Mouse (Mus musculus) left cerebral cortex, adult 18-20 months (tissue): ENCODE data around the gene Frs2. TPM values are rescaled to one million over a fixed set of nuclear protein-coding genes. Genes with fewer than 3 reads are reported as not detected.
A peak's percentile ranks its signal among the peaks of the same experiment; 100 is the strongest.
"Not testable (repeated sequence)": the region's sequence is repeated elsewhere in the genome, so short reads cannot be mapped to it uniquely, and the experiment has no call there.

Experiments
- DNase-seq, 2 experiments: peaks; one replicate each; pipeline ENCODE4 v3.0.0; 2021 to 2022; ENCODE audit warnings: low spot score in 2 of 2, mixed read lengths in 1 of 2
- total RNA-seq, 2 experiments: library from RNA; stranded (reverse); gene quantifications; 2 replicates each; pipeline ENCODE4 v1.2.3; 2021

The Frs2 gene
- total RNA-seq, 2 experiments from 2014 or later, result 34.9 to 36.5 TPM

DNA sequence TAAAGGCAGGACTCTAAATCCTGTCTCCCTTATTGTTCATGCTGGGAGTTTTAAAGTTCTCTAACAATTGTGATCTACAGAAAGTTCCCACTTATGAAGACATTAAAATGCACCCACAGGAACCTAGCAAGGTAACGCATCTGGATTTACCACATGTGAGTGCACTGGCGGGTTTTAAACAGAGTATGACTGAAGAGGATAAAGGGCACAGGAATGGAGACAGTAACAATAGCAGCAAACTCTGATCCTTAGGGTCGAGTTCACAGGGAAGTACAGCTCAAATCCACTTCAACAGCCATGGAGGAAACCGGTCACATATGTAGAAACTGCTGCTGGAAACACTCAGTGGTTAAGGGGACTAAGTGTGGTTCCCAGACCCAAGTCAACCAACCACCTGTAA is 99.1 kb downstream of the Frs2 start:
- DNase-seq, result no peak

DNA sequence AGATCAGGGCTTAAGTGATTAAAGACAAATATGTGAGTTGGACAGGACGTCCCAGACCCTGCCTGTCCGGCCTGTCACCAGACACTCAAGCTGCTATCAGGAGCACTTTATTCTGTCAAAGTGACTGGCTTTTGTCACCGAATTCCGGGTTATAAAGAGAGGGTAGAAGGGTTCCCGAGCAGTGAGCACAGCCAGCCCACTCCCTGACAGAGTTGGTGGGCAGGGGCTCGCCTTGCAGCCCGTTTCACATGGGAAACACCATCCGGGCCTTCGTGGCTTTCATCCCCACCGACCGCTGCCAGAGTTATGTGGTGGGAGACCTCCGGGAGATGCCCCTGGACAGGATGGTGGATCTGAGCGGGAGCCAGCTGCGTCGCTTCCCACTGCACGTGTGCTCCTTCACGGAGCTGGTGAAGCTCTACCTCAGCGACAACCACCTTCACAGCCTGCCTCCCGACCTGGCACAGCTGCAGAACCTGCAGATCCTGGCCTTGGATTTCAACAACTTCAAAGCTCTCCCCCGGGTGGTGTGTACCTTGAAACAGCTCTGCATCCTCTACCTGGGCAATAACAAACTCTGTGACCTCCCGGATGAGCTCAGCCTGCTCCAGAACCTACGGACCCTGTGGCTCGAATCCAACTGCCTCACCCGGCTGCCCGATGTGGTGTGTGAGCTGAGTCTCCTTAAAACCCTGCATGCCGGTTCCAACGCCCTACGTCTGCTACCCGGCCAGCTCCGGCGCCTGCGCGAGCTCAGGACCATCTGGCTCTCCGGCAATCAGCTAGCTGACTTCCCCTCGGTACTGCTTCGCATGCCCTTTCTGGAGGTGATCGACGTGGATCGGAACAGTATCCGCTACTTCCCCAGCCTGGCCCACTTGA is 102.9 kb downstream of the Frs2 start, which contains the start of gene Lrrc10:
TSS of gene Lrrc10 (plus strand) at position 167 of the 882 bp plus-strand sequence.
- DNase-seq, result peak; percentile 18 to 23

GRCm38 (mm10) chr10:117043497-117044166 is 104.7 kb downstream of the Frs2 start:
- DNase-seq, result not testable (repeated sequence)

DNA sequence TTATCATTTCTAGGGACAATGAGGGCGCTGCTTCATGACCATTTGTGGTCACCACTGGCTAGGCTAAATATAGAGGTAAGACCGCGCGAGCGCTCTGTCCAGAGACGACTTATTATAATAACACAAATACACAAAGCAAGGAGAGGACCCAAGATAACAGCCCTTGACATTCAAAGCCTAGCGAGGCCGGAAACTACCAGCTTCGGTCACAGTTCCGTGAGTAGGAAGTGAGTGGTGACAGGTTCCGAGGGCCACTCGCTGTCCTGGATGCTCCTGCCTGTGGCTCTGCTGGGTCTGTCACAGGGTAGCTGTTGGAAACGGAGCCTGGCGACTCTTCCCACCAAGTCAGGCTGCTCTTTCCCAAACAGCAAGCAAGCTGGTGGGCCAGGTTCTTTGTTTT is 106.0 kb downstream of the Frs2 start:
- DNase-seq, result no peak

DNA sequence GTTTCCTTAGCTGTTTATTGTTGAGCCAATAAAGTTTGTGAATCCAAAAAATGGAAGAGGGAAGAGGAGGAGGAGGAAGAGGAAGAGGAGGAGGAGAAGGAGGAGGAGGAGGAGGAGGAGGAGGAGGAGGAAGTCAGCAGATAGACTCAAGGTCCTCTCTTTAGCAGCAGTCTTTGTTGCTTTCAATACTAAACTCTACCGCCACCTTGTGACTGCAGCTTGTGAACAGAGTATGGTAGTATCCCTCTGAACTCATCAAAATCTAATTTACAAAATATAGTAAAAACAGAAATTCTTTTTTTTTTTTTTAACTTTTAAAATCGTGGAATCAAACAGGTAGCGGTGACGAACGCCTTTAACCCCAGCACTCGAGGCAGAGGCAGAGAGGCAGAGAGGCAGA is 108.0 kb downstream of the Frs2 start:
- DNase-seq, result peak in 1 of 2 experiments; percentile 24

- DNase-seq, result peak; percentile 72 to 81
These were observed 114.5 kb downstream of the Frs2 start for GRCm38 (mm10) chr10:117033785-117034184.

DNA sequence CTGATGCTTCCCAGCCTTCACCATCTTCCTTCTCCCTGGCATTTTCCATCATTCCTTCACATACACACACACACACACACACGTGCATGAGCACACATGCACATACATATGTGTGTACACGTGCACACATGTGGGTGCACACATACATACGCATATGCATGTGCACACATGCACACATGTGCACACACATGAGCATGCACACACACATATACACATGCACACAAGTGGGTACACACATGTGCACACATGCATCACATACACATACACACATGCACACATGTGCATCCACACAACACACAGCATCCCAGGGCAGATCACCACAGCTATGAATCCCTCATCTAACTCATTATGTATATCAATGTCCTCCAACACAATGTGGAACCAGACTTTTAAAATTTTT is 117.2 kb downstream of the Frs2 start:
- no peak for DNase-seq

GRCm38 (mm10) chr10:117026176-117026575 is 122.2 kb downstream of the Frs2 start:
- no peak for DNase-seq

GRCm38 (mm10) chr10:117025776-117026175 is 122.6 kb downstream of the Frs2 start:
- DNase-seq, result not testable (repeated sequence)

DNA sequence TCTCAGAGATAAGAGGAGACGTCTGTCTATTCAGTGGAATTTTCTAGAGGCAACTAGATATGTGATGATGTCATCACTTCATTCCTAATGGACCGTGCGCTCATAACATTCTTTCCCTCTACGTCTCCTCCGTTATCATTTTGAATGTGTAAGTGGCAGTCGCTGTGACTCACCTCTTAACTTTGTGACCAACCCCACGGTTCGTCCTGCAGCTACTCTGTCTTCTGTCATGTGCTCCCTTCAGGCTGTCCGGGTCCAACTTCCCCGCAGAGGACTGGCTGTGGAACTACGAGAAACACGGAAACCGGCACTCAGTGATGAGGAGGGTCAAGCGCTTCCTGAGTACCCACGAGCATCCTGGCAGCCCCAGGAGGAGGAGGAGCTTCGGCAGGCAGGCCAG is 124.6 kb downstream of the Frs2 start:
- no peak for DNase-seq

GRCm38 (mm10) chr10:117021020-117021754 is 127.1 kb downstream of the Frs2 start:
- no peak for DNase-seq

Other genes starting within 250 kb of the Frs2 start
- gene Rab3ip, start 197.8 kb downstream of the Frs2 start, total RNA-seq, result 10 to 100 TPM; 43.3 to 44.8 TPM
- gene Gm10271, start 175.9 kb downstream of the Frs2 start, total RNA-seq, result not detected
- under 1 TPM; 0.19 to 0.26 TPM for gene Best3, start 162.2 kb downstream of the Frs2 start, total RNA-seq
- gene Lrrc10, start 103.2 kb downstream of the Frs2 start, total RNA-seq, result not detected
- 100 to 1,000 TPM; 158 to 165 TPM for gene Cct2, start 84.7 kb downstream of the Frs2 start, total RNA-seq
- 10 to 100 TPM; 47.1 to 50.0 TPM for gene Yeats4, start 76.0 kb upstream of the Frs2 start, total RNA-seq
- not detected for gene 9530003J23Rik, start 90.2 kb upstream of the Frs2 start, total RNA-seq
- 10 to 100 TPM; 18.8 to 20.3 TPM for gene Lyz2, start 133.8 kb upstream of the Frs2 start, total RNA-seq
- gene Lyz1, start 144.3 kb upstream of the Frs2 start, total RNA-seq, result 1 to 10 TPM; 1.7 to 2.2 TPM
- gene Cpsf6, start 231.5 kb upstream of the Frs2 start, total RNA-seq, result 100 to 1,000 TPM; 109 to 117 TPM